24 mouse cellular contexts compared by ENCODE assay signal in genomic region chr5:123180390-123180789, GRCm38 (mm10). TPM values are rescaled to one million over a fixed set of nuclear protein-coding genes. Genes with fewer than 3 reads are reported as not detected.
"Had no signal": no experiment of that assay in that cellular context is flagged by ENCODE, and none has a peak within 500 bp of the region (broad histone marks: within the 10 kb centered on the region; RNA-seq: fewer than 3 reads in every experiment).

No protein-coding gene starts in this region.

- H3K4me3 ChIP-seq: intestine, embryonic 15.5 days; left cerebral cortex, adult 2 months; lung, embryonic 15.5 days; megakaryocyte, embryonic 14.5 days; midbrain, embryonic 10.5 days; midbrain, embryonic 13.5 days; myocyte; neural tube, embryonic 13.5 days; stomach, embryonic 15.5 days had no signal

- H3K4me2 ChIP-seq: intestine, embryonic 15.5 days; lung, embryonic 15.5 days; midbrain, embryonic 13.5 days; neural tube, embryonic 13.5 days; stomach, embryonic 15.5 days had no signal

- H3K9ac ChIP-seq: intestine, embryonic 15.5 days; lung, embryonic 15.5 days; midbrain, embryonic 13.5 days; neural tube, embryonic 13.5 days; stomach, embryonic 15.5 days had no signal

- H3K27ac ChIP-seq: intestine, embryonic 15.5 days; left cerebral cortex, adult 2 months; lung, embryonic 15.5 days; midbrain, embryonic 10.5 days; midbrain, embryonic 13.5 days; neural tube, embryonic 13.5 days; stomach, embryonic 15.5 days had no signal

- ATAC-seq: hindbrain, embryonic 16.5 days; intestine, embryonic 15.5 days; midbrain, embryonic 13.5 days; midbrain, embryonic 16.5 days had no signal

- H3K27me3 ChIP-seq: intestine, embryonic 15.5 days; lung, embryonic 15.5 days; midbrain, embryonic 13.5 days; stomach, embryonic 15.5 days had no signal

- H3K9me3 ChIP-seq: intestine, embryonic 15.5 days; lung, embryonic 15.5 days; midbrain, embryonic 13.5 days; neural tube, embryonic 13.5 days; stomach, embryonic 15.5 days had no signal

- DNase-seq: kidney, adult 8-10 months; kidney, postnatal 10 days; layer of hippocampus, postnatal 36 days; lung, adult 18-20 months; lung, postnatal 10 days; lung, postnatal 36 days; retina, postnatal 1 day; right cerebral cortex, postnatal 25 days; spleen, adult 18-20 months; thymus, postnatal 25 days had no signal

- H3K36me3 ChIP-seq: intestine, embryonic 15.5 days; lung, embryonic 15.5 days; midbrain, embryonic 10.5 days; midbrain, embryonic 13.5 days; neural tube, embryonic 13.5 days; stomach, embryonic 15.5 days had no signal

- H3K4me1 ChIP-seq: intestine, embryonic 15.5 days; lung, embryonic 15.5 days; megakaryocyte, embryonic 14.5 days; midbrain, embryonic 10.5 days; midbrain, embryonic 13.5 days; neural tube, embryonic 13.5 days; stomach, embryonic 15.5 days had no signal

RNA-seq across cellular contexts. Expression of gene Hpd, which starts 2.1 kb away (rescaled TPM):
- polyA plus RNA-seq: hindbrain, embryonic 16.5 days; limb, embryonic 11.5 days; limb, embryonic 14.5 days; lung, embryonic 15.5 days; midbrain, embryonic 10.5 days; midbrain, embryonic 13.5 days; midbrain, embryonic 16.5 days; myocyte; neural tube, embryonic 13.5 days; thymus, postnatal 0 days had no signal
